Mouse (Mus musculus): ENCODE measurements around the gene Rbp2. TPM values are rescaled to one million over a fixed set of nuclear protein-coding genes. Genes with fewer than 3 reads are reported as not detected.

Gene Rbp2
- polyA plus RNA-seq, 1 experiment, result not detected

DNA sequence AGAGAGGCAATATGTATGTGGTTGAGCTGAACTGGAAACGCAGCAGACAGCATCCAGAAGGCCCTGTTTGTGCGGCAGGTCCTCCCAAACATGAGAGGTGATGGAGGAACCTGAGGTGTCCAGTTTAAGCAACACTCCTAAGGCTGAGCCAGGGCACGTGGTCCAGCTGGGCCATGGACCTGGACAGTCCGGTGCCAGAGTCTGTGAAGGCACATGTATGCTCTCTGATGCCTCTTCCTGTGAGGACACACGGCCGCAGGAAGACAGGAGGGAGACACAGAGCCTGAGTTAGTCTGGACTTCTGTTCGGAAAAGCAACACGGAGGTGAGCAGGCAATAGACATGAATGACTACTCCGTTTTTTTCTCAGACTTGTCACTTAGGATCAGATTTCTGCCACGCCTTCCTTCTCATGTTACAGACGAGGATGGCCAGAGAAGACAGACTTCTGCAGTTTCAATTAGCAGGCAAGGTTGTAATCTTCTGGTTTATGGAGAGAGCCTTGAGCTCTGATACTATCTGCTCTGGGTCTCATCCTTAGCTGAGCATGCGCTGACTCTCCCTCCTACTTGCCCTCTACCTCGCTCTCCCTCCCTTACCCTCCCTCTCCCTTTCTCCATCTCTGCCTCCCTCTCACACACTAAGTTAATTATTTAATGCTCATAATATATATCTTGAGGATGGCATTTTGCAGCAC, 52.2 kb downstream of the Rbp2 start:
- H3K4me1 ChIP-seq (ENCODE audit: control insufficient read depth, insufficient read depth, low read length), result no peaks in the 10 kb centered on the region
- TF ChIP-seq CTCF (IDR thresholded peaks at IDR 0.05; ENCODE audit: low read depth, low read length), result no peak
- no peak for TF ChIP-seq POLR2A (IDR thresholded peaks at IDR 0.05; ENCODE audit: borderline replicate concordance, low read depth, low read length)
- H3K27ac ChIP-seq (ENCODE audit: insufficient read depth, low read depth, low read length), result no peak overlapping the region
- no peak overlapping the region for H3K4me3 ChIP-seq (ENCODE audit: insufficient read depth, low read length)

- TF ChIP-seq CTCF (IDR thresholded peaks at IDR 0.05; ENCODE audit: low read depth, low read length) (0 out of 2 replicates have a peak, but pooled peaks have one; percentile 19), POLR2A (IDR thresholded peaks at IDR 0.05; ENCODE audit: borderline replicate concordance, low read depth, low read length) (no peak)
These were observed 52.9 kb downstream of the Rbp2 start for GRCm38 (mm10) chr9:98538713-98539360.

GRCm38 (mm10) chr9:98544042-98544441, 58.1 kb downstream of the Rbp2 start:
- TF ChIP-seq CTCF (IDR thresholded peaks at IDR 0.05; ENCODE audit: low read depth, low read length) (no peak), POLR2A (IDR thresholded peaks at IDR 0.05; ENCODE audit: borderline replicate concordance, low read depth, low read length) (no peak)
- no peak overlapping the region for H3K4me3 ChIP-seq (ENCODE audit: insufficient read depth, low read length)
- no peaks in the 10 kb centered on the region for H3K4me1 ChIP-seq (ENCODE audit: control insufficient read depth, insufficient read depth, low read length)
- no peak overlapping the region for H3K27ac ChIP-seq (ENCODE audit: insufficient read depth, low read depth, low read length)

More at GRCm38 (mm10) chr9:98538713-98539360, 52.9 kb downstream of the Rbp2 start:
- H3K27ac ChIP-seq (ENCODE audit: insufficient read depth, low read depth, low read length), result no peak overlapping the region
- no peaks in the 10 kb centered on the region for H3K4me1 ChIP-seq (ENCODE audit: control insufficient read depth, insufficient read depth, low read length)
- H3K4me3 ChIP-seq (ENCODE audit: insufficient read depth, low read length), result no peak overlapping the region

Other genes with a start within 250 kb of the Rbp2 start
- gene Nmnat3, start 198.7 kb upstream of the Rbp2 start, polyA plus RNA-seq (2012; ENCODE audit: insufficient read depth, insufficient read length, missing spikeins), result 11.0 and 11.9 TPM in 2 replicates
- 0.31 and 0.35 TPM in 2 replicates for gene Rbp1, start 63.2 kb upstream of the Rbp2 start, polyA plus RNA-seq (2012; ENCODE audit: insufficient read depth, insufficient read length, missing spikeins)
- gene Copb2, start 77.6 kb downstream of the Rbp2 start, polyA plus RNA-seq (2012; ENCODE audit: insufficient read depth, insufficient read length, missing spikeins), result 85.7 and 93.6 TPM in 2 replicates
- 12.9 and 14.1 TPM in 2 replicates for gene Mrps22, start 115.5 kb downstream of the Rbp2 start, polyA plus RNA-seq (2012; ENCODE audit: insufficient read depth, insufficient read length, missing spikeins)